ENCODE assay signal across 19 mouse cellular contexts in the genomic region with DNA sequence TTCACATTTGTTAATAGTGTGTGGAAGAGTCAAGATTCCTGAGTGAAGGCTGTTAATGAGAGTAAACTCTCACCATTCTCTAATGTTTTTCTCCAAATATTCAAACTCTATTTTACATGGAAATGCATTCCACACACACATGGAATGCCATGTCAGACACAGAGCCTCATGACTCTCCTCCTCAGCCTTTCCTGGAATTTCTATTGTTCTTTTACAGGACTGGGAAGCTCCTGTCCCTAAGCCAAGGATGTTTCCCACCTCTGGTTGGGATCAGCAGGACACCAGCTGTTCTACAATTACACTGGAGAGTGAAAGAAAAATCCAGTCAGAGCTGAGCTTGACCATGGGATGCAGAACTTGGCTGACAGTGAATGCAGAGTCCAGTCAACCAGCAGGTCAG.
"Had no signal": no experiment of that assay in that cellular context is flagged by ENCODE, and none has a peak within 500 bp of the region (broad histone marks: within the 10 kb centered on the region; RNA-seq: fewer than 3 reads in every experiment).

No protein-coding gene starts in this region.

- DNase-seq: kidney, adult 2 months; kidney, postnatal 10 days; kidney, postnatal 4 days; left cerebral cortex, postnatal 4 days; liver, postnatal 0 days; lung, embryonic 14.5 days; lung, postnatal 10 days; lung, postnatal 4 days; midbrain, embryonic 14.5 days; right cerebral cortex, postnatal 14 days; right cerebral cortex, postnatal 4 days; thymus, adult 2 months; thymus, postnatal 14 days had no signal

- H3K9ac ChIP-seq: limb, embryonic 12.5 days; limb, embryonic 15.5 days; liver, embryonic 14.5 days; liver, postnatal 0 days; lung, embryonic 14.5 days had no signal

- H3K4me3 ChIP-seq: limb, embryonic 12.5 days; limb, embryonic 15.5 days had no signal

- H3K4me1 ChIP-seq: limb, embryonic 15.5 days had no signal

- ATAC-seq: liver, postnatal 0 days had no signal

- H3K36me3 ChIP-seq: limb, embryonic 12.5 days; limb, embryonic 15.5 days had no signal

- H3K27me3 ChIP-seq: limb, embryonic 12.5 days; limb, embryonic 15.5 days had no signal

- H3K27ac ChIP-seq: limb, embryonic 12.5 days; limb, embryonic 15.5 days; liver, embryonic 14.5 days; stomach, postnatal 0 days had no signal

- H3K9me3 ChIP-seq: limb, embryonic 12.5 days; limb, embryonic 15.5 days had no signal

- H3K4me2 ChIP-seq: limb, embryonic 12.5 days; limb, embryonic 15.5 days; liver, embryonic 11.5 days; lung, embryonic 14.5 days; midbrain, embryonic 11.5 days had no signal
